Mouse (Mus musculus) brain, adult 10 weeks (tissue): Measurements from ENCODE around the gene Btbd35f9. TPM values are rescaled to one million over a fixed set of nuclear protein-coding genes. Genes with fewer than 3 reads are reported as not detected.

Source experiments
- polyA plus RNA-seq: library from polyadenylated mRNA; stranded (reverse); fragments of 350-450 nt; fragmentation: Illumina TruSeq; extraction: RNeasy Lipid Tissue Mini Kit (QIAGEN cat#74804); gene quantifications from one replicate; pipeline ENCODE4 v1.2.3, GENCODE M21; 2015; ENCODE audit warnings: low read depth, low replicate concordance

Gene Btbd35f9
- polyA plus RNA-seq = not detected

GRCm38 (mm10) chrX:34161399-34161798, at the start of gene Btbd35f9:
Btbd35f9 (minus strand) TSS chrX:34161499.

Other genes with a start within 250 kb of the Btbd35f9 start
- gene Btbd35f6, start 205.0 kb downstream of the Btbd35f9 start, polyA plus RNA-seq = not detected
- gene Gm21870, start 174.7 kb downstream of the Btbd35f9 start, polyA plus RNA-seq = not detected
- gene Spin2g, start 77.2 kb upstream of the Btbd35f9 start, polyA plus RNA-seq = not detected